Mouse (Mus musculus): Measurements from ENCODE around the gene Crot.
"Not testable (repeated sequence)": the region's sequence is repeated elsewhere in the genome, so short reads cannot be mapped to it uniquely, and the experiment has no call there.

The Crot gene

DNA sequence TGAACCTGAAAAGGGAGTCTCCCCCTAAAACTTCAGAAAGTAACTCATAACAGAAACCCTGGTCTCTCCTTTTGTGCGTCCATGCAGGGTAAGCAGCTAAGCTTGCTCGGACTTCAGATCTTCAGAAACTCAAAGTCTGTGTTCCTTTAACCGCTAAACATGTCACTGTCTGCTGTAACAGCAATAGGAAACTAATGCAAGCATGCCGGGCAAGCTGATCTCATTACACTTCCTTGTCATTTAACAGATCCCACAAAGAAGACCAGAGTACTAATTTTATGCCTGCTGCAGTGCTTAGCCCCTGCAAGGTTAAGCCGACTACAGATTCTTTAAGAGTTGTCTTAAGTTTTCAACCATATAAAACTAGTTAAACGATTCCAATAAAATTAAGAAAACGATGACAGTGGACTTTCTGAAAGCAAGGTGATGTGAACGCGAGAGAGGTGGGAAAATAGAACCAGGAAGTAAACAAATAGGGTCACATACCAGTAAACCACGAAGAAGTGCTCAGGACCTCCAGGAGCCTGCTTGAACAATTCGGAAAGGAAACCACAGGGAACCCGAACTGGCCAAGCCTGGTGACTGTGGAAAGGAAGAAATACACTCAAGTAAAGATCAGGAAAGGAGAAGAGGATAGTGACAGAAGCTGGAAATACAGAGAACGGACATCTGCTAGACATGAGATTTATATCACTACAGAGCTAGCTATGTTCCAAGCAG lies 998 bp downstream of the Crot start:
- DNase-seq (ENCODE audit: low spot score in 2 of 2) = no peak

DNA sequence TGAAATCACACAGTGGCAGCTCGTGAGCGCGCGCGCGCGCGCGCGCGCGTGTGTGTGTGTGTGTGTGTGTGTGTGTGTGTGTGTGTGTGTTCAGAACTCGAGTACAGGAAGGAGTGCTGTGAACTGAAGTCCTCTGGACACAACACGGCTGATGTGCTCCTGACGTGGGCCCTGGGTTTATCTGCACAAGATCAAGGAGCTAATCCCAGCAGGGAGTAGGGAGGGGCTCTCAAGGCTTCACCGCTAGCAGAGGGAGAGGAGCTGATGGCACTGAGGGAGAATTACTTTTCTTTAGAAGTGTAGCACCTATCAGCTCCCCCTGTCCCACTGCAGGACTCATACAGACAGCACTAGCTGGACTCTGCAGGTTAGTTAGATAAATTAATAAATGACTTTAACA lies 5.5 kb downstream of the Crot start:
- DNase-seq (ENCODE audit: low spot score in 2 of 2) = no peak

DNA sequence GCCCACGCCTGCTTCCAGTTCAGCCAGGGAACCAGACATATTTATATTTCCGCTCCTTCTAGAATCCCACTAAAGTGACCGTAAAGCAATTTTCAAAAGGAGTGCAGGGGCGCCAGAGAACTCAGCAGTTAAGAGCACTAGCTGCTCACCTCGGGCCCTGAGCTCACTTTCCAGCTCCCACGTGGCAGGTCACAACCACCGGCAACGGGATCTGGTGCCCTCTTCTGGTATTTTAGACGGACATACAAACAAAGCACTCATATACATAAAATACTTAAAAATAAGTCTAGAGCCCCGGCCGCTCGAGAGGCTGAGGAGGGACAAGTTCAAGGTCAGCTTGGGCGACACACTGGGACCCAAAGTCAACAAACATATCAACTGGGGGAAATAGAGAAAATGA lies 6.6 kb downstream of the Crot start:
- no peak for DNase-seq (ENCODE audit: low spot score in 2 of 2)

DNA sequence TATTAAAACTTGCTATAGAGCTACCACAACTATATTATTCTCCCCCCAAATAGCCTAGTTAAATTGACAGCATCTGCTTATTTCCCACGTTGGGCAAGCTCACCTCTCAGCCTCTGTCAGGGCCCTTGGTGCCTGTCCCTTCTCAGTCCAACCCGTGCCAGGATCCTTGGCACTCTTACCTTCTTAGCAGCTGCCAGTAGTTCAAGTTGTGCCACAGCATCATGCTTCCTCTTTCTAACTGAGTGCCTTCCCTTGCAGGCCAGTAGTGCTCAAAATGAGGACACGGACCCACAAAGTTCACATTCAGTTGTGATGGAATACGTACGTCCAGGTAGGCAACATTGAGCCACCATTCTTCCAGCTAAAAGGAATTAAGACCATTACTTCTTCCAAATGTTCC lies 9.2 kb downstream of the Crot start:
- DNase-seq (ENCODE audit: low spot score in 2 of 2) = no peak

DNA sequence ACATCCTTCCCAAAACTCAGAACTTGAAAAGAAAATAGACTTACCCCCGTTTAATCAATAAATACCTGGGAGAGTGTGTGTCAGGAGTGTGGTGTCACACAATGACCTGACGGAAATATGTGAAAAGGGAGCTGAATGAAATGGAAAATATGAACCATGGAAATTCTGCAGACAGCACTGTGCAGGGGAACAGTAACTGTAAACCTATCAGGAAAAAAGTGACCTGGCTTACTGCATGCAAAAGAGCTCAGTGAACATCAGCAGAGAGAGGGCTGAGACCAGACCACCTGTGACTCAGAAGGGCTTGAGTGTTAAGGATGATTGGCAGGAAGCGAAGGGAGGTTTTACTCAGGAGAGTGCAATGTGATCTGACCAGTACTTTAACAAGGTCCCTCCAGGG lies 11.7 kb downstream of the Crot start:
- no peak for DNase-seq (ENCODE audit: low spot score in 2 of 2)

DNA sequence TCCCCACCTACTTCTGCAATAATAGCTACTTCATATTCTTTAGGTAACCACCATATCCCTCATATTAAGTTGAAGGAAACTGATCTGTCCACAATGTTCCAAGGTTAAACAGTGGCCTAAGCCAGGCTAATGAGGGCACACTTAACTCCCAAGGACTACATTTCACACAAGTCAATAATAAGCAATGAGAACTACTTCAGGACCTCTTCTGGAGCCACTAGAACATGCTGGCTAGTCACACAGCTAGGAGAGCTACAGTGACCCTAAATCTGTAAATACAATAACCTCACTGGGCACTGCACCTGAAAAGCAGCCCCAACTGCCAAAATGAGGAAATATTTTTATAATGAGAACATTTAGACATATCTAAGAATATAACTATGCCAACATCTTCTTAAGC lies 22.4 kb downstream of the Crot start:
- DNase-seq (ENCODE audit: low spot score in 2 of 2) = no peak

DNA sequence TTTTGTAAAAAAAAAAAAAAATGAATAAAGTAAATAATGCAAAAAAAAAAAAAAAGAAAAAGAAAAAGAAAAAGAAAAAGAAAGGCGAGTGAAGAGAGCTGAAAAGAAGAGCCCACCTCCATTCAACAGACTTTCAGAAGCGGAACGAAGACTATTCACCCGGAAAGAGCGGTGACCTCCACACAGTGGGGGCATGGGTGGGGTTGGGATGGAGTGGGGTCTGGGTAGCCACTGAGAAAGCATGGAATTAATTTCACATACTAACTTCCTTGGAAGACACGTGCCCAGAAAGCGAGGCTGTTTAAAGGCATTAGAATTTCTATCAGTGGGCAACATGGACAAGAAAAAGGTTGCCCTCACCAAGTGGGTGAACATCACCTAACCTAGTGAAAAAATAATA lies 24.8 kb downstream of the Crot start:
- no peak for DNase-seq (ENCODE audit: low spot score in 2 of 2)

DNA sequence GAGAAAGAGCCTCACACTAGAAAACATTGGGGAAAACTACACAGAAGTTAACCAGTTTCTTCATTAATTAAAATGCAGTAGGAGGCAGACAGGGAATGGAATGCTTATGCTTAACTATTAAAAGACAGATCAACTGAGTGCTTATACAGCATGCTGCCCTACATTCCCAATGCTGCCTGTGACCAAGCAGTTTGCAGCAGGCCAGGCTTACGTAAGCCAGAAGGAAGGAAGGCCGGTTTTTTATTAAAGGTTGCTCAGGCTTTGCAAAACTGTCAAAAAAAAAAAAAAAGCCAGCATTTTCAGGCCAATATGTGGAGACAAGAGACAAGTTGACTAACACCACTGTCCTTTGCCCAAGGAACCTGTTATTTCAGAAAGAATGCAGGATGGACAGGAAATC lies 26.4 kb downstream of the Crot start:
- no peak for DNase-seq (ENCODE audit: low spot score in 2 of 2)

DNA sequence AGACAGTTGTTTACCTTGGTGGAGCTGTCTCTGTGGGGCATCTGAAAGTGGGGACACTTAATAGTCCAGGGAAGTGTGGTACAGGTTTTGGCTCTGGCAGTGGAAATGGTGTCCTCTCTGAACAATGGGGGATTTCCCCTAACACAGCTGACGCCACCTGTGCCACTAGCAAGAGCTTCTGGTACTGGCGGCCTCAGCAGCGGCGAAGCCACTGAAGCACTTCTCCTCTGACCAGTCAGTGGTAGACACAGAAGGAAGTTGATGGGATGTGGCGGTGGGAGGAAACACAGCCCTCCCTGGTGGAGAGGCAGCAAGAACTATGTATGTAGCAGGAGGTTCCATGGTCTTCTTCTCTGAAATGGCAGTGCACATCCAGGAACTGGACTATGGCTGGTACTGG lies 32.6 kb downstream of the Crot start:
- no peak for DNase-seq (ENCODE audit: low spot score in 2 of 2)

DNA sequence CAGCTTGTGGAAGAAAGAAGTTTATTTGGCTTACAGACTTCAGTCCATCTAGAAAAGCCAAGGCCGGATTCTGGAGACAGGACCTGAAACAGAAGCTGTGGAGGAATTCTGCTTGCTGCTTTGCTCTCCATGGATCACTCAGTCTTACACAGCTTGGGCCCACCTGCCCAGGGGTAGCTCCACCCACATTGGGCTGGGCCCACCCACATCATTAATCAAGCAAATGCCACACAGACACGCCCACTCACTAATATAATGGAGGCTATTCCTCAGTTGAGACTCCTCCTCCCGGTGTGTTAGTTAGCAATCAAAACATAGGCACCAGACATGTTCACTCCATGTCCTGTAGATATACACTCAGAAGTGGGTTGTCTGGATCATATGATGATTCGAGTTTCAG lies 36.6 kb downstream of the Crot start:
- DNase-seq (ENCODE audit: low spot score in 2 of 2) = no peak

DNA sequence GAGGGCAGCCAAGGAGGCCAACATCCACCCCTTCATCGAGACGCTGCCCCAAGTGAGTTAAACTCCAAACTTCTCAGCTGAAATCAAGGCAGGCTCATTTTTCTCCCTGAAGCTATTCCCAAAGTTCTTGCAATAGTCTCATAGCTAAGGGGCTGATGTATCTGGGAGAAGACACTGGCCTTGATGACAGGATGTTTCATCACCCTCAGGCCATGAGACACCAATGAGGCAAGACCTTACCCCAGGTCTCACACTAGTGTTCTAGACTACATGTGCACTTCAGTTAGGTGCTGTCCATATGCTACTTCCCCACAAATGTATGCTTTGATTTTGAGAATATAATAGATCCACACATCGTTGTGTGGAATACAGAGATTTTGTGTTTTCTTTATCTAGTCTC lies 41.6 kb downstream of the Crot start:
- no peak for DNase-seq (ENCODE audit: low spot score in 2 of 2)

DNA sequence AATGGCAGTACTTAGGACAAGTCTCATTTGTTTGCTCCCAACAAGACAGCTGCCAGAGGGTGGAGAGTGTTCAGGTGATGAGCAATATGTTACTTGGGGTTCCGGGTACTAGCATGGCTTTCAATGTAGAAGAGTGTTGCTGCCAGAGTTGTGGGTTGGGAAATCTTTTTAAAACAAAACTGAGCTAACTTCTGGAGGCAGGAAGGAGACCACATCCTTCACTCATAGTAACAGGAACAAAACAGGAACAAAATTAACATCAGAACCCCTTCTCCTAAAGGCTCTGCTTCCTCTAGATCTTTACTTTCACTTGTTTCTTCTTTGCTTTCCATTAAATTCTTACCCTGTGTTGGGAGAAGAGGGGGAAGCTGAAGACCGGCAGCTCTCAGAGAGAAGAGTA lies 43.5 kb downstream of the Crot start:
- DNase-seq (ENCODE audit: low spot score in 2 of 2) = no peak

DNA sequence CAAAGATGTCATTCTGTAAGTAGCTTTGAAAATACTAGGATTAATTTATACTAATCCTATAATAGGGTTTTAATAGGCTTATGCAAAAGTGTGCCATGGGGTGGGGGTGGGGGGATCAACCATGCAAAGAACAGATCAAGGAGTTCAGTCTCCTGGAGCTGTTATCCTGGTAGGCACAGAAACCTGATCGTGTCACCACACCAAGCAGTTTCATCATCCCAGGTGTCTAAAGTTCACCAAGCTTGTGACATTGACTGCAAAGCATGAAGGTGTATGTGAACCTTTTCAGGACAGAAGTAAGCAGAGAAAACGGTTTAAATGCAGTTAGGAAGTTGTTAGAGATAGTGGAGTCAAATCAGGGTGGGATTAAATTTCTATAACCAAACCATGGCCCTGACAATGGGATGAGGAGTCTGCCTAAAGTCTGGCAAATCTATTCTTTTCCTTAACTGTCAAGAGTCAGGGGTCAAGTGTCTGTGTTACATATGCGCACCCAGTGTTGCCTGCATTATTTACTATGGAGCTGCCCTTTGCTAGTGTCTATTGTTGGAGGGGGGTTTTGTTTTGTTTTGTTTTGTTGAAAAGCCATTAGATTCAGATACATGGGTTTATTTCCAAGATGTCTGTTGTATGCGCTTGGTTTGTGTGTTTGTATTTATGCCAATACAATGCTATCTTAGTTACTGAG lies 49.6 kb downstream of the Crot start:
- no peak for DNase-seq (ENCODE audit: low spot score in 2 of 2)

DNA sequence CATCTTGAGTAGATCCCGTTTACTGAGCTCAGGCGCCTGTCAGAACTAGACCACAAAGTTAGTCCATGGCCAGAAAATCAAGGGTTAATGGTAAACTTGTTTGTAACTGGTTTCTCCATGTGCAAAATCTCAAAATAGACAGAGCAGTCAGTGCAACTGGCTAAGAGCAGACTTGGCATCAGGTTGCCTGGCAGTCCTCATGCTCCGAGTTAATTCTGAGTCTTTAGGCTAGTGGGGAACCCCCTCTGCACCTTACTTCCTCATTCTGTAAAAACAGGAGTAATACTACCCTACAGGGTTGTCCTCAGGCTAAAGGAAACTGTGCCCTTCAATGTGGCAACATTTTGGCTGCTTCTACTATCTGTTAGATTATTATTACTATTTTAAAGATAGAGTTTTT lies 53.3 kb downstream of the Crot start:
- no peak for DNase-seq (ENCODE audit: low spot score in 2 of 2)

DNA sequence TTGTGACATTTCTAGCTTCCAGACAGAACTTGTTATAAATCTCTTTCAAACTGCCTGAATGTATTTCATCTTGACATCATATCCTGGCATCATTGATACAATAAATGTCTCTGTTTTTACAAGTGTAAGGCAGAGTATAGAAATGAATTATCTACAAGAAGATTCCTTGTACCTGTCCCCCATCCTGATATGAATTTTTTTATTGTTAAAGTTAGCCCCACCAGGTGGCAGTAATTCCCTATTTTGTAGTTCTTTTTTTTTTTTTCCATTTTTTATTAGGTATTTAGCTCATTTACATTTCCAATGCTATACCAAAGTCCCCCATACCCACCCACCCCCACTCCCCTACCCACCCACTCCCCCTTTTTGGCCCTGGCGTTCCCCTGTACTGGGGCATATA lies 55.9 kb downstream of the Crot start:
- not testable (repeated sequence) for DNase-seq (ENCODE audit: low spot score in 2 of 2)

DNA sequence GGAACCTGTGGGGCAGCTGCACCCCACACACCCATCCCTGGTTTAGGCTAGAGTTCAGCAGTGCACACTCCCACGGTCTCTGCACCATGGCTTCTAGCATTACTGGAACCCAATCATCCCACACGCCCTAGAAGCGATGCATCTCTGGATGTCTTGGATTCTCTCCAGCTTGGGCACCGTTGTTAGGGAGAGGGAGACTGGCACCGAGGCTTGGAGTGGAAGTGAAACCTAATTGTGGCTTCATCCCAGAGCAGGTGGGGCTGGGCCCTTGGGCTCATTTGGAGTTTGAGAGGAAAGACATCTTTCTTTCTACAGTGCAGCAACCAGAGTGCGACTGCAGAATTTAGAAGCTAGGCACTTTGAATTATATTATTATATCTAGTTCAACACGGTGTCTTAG lies 59.2 kb downstream of the Crot start:
- no peak for DNase-seq (ENCODE audit: low spot score in 2 of 2)

DNA sequence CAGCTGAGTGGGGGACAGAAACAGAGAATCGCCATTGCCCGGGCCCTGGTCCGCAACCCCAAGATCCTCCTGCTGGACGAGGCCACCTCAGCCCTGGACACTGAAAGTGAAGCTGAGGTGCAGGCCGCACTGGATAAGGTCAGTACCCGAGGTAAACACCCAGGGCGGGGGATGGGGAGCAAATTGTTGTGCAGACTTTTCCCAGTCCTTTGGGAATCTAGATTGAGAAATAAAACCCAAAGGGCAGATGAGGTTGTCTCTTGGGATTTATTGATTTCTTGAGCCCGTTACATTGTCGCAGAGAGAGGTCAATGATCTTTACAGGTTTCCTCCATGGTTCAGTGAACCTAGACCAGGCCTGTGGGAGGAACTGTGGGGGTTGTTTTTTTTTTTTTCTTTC lies 68.7 kb downstream of the Crot start:
- no peak for DNase-seq (ENCODE audit: low spot score in 2 of 2)

DNA sequence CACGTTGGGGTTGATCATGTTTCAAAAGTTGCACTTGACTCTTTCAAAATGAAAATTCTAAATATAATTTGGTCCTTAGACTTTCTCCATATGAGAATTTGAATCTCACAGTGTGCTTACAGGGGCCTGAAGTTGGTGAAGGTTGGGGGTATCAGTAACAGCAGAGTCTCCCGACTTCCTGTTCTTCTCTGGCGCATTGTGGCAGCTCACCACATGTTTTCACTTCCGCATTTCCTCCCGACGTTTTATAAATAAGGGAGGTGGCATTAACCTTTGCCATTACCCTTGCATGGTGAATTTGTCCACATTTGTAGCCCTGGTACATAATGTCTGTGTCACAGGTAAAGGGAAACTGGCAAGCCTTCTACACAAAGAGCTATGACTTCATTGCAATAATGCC lies 80.1 kb downstream of the Crot start:
- no peak for DNase-seq (ENCODE audit: low spot score in 2 of 2)

DNA sequence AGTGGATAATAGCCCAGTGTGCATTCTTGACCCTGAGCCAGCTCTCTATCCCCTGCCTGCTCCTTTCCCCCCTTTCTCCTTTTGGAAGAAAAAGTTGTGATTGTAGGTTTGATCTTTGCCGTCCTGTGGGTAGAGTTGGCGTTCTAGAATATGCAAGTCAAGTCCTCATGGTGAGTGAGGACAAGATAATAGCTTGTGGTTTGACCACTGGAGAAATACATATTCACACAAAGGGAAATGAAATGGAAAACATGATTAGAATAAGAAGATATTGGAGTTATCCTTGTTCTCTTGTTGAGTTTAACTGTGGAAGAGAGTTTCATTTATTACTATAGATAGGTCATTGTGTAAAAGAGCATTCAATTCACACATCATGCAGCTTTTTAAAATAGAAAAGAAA lies 80.7 kb downstream of the Crot start:
- DNase-seq (ENCODE audit: low spot score in 2 of 2) = no peak
